Mouse (Mus musculus) stomach, postnatal 0 days (tissue): ENCODE results near the gene Tspan15.

Experiments
- CTCF ChIP-seq: IDR thresholded peaks from 2 replicates; pipeline ENCODE4 v1.5.1; 2016; ENCODE audit warnings: antibody characterized with exemption, low read depth, mild to moderate bottlenecking, moderate library complexity
- EP300 ChIP-seq: optimal IDR thresholded peaks from 2 replicates; pipeline ENCODE3; 2016; ENCODE audit warnings: antibody characterized with exemption

- TF ChIP-seq CTCF (no peak), EP300 (no peak)
Measured at GRCm38 (mm10) chr10:62239270-62239669, 8.2 kb upstream of the Tspan15 start.
